Mouse (Mus musculus) macrophage (primary cell): ENCODE data around the gene Nfkbia. TPM values are rescaled to one million over a fixed set of nuclear protein-coding genes. Genes with fewer than 3 reads are reported as not detected.

ENCODE experiments used
- H3K27ac ChIP-seq: fragments of 350-480 bp; formaldehyde crosslinking; 2 replicates; pipeline ENCODE4 v1.9.0; 2021
- H3K36me3 ChIP-seq: fragments of 350-480 bp; formaldehyde crosslinking; 2 replicates; pipeline ENCODE4 v1.9.0; 2021; ENCODE audit errors: inconsistent target
- H3K4me3 ChIP-seq: fragments of 350-480 bp; formaldehyde crosslinking; 2 replicates; pipeline ENCODE4 v1.9.0; 2021; ENCODE audit errors: inconsistent target
- H3K79me2 ChIP-seq: fragments of 350-480 bp; formaldehyde crosslinking; 2 replicates; pipeline ENCODE4 v1.9.0; 2021; ENCODE audit errors: inconsistent target
- WGBS: methylation state at CpG from one replicate; pipeline ENCODE4 v1.1.7; 2026; ENCODE audit warnings: inconsistent platforms; ENCODE audit not compliant: missing documents; 5-methylcytosine and 5-hydroxymethylcytosine counted together
- polyA plus RNA-seq: library from polyadenylated mRNA; stranded (reverse); fragments of 250-400 nt; gene quantifications from 3 replicates; pipeline ENCODE4 v1.2.4, GENCODE M21; 2018; ENCODE audit warnings: inconsistent platforms
- total RNA-seq, 78 experiments: library from RNA; depleted of rRNA; stranded (reverse); fragments of 250-400 nt; gene quantifications; 1 replicate in 9 of 78; 2 replicates in 24 of 78; 3 replicates in 43 of 78; 4 replicates in 2 of 78; pipeline ENCODE4 v1.2.4; 2018; ENCODE audit warnings: inconsistent platforms in 56 of 78

Gene Nfkbia
- 1,000 to 10,000 TPM in 13 of 26 experiments, 100 to 1,000 TPM in 11, 10 to 100 TPM in 2; 42.1 to 2,520 (median 1,089) TPM for total RNA-seq (2018; cell fraction: chromatin; rRNA removed)
- 1,000 to 10,000 TPM in 14 of 26 experiments, 100 to 1,000 TPM in 10, 10 to 100 TPM in 2; 49.8 to 3,343 (median 1,043) TPM for total RNA-seq (2018; cell fraction: cytosol; rRNA removed)
- 1,000 to 10,000 TPM in 19 of 26 experiments, 100 to 1,000 TPM in 6, 10 to 100 TPM in 1; 39.2 to 3,429 (median 1,688) TPM for total RNA-seq (2018; cell fraction: nucleus; rRNA removed)
- polyA plus RNA-seq = 33.4 to 92.7 TPM (median 64.6 TPM) in 3 replicates

GRCm38 (mm10) chr12:55492184-55492898, at the start of gene Nfkbia:
Nfkbia (minus strand) TSS chr12:55492647.
- Histone ChIP-seq H3K4me3 (peak within 1 kb of the TSS; percentile 67), H3K27ac (peak within 1 kb of the TSS; percentile 92), H3K79me2 (peaks cover 26% of the 10 kb centered on the region), H3K36me3 (no peaks in the 10 kb centered on the region)
- under 1% methylated on average over 55 of the region's 58 CpGs for WGBS

GRCm38 (mm10) chr12:55539157-55539556, 46.7 kb upstream of the Nfkbia start:
- no peaks in the 10 kb centered on the region for H3K79me2 ChIP-seq
- 76% methylated on average over 8 of the region's 8 CpGs for WGBS
- no peak overlapping the region for H3K4me3 ChIP-seq

DNA sequence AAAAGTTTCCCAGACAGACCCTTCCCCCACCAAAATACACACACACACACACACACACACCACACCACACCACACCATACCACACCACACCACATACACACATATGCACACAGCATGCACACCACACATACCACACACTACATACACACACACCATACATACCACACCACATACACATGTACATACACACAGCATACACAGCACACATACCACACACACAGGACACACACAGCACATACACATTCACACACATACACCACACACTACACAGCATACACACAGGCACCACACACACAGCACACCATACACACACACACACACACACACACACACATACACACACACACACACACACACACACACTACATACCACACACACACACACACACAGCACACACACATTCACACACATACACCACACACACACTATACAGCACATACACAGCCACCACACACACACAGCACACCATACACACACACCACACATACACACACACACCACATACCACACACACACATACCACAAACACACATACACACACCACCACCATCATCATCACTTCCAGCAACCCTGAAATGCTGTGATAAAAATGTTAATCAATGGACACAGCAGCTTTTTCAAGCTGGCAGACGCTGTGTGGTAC, 46.0 kb upstream of the Nfkbia start:
- WGBS = 83% methylated on average over 1 of the region's 1 CpGs
- no peak overlapping the region for H3K27ac ChIP-seq
- H3K79me2 ChIP-seq = no peaks in the 10 kb centered on the region
- no peak overlapping the region for H3K4me3 ChIP-seq
- H3K36me3 ChIP-seq = no peaks in the 10 kb centered on the region

More at GRCm38 (mm10) chr12:55539157-55539556, 46.7 kb upstream of the Nfkbia start:
- Histone ChIP-seq H3K27ac (no peak overlapping the region), H3K36me3 (no peaks in the 10 kb centered on the region)

DNA sequence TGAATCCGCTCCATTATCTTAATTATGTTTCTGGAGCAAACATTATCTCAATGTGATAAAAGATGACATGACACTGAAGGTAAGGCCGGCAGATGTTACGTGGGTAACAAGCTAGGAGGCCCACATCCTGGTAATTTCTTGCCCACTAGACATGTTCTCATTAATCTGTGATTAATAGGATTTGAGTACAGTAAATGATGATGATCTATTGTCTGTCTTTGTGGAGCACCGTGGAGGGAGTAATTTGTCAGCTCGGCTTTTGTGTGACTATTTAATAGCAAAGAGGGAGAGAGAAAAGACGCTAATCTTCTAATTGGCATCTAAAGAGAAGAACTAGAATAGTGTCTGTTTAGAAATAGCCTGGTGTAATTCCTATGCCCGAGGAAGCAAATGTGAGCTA, 45.3 kb upstream of the Nfkbia start:
- Histone ChIP-seq H3K36me3 (no peaks in the 10 kb centered on the region), H3K79me2 (no peaks in the 10 kb centered on the region), H3K27ac (no peak overlapping the region), H3K4me3 (no peak overlapping the region)
- WGBS = 90% methylated on average over 7 of the region's 7 CpGs

DNA sequence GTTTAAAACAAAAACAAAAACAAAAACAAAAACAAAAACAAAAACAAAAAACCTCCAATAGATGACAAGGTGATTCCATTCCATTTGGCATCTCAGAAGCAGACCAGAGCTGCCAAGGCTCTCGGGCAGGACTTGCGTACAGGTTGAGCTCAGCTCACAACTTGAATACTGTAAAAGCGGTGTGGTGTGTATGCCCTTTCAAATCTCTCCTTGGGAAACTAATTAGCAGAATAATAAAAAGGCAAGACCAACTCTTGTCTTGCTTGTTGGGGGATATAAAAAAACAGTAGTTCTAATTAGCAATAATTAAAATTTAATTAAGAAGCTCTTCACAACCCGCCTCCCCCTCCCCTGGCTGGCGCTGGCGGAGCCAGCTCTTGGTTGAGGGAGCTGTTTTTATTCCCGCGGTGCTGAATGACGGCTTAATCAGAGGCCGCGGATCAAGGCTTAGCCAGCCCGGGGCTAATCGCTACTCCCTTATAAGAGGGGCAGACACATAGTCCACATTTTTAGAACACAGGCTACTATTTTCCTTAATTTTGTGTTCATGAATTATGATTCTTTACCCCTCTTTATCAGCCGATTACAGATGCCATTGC, 44.2 kb upstream of the Nfkbia start:
- Histone ChIP-seq H3K36me3 (no peaks in the 10 kb centered on the region), H3K4me3 (no peak overlapping the region), H3K79me2 (no peaks in the 10 kb centered on the region), H3K27ac (no peak overlapping the region)
- 16% methylated on average over 14 of the region's 14 CpGs for WGBS

DNA sequence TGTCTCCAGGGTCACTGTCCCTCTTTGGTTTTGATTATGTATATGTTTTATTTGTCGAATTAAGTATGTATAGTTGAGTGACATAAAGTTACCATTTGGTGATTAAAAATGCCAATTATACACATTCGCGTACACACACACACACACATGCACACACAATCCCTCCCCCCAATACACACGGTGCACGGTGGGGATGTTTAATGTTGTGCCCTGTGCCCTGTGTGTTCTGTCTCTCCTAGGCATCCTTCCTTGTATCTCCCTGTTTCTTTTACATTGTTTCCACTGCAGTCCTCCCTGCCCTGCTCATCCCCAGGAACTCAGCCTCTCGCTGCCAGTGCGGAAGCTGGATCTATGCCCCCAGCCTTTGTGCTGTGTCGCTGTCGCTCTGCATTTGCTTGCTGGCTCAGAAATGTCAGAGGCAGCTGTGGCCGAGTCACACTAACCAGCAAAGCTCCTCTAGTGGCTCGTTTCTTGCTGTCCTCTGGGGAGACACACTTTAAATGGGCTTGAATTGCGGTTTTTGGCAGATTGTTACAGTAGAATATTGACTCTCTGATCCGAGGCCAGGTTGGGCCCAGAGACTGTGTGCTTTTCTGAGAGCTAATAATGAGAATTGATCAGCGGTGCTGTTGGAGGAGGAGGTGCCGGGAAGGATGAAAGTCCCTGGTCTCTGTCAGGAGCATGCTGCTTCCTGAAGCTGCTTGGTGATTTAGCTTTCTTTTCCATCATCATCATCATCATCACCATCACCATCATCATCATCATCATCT, 34.7 kb upstream of the Nfkbia start:
- 75% methylated on average over 15 of the region's 15 CpGs for WGBS
- Histone ChIP-seq H3K4me3 (no peak overlapping the region), H3K79me2 (no peaks in the 10 kb centered on the region), H3K27ac (no peak overlapping the region), H3K36me3 (no peaks in the 10 kb centered on the region)

DNA sequence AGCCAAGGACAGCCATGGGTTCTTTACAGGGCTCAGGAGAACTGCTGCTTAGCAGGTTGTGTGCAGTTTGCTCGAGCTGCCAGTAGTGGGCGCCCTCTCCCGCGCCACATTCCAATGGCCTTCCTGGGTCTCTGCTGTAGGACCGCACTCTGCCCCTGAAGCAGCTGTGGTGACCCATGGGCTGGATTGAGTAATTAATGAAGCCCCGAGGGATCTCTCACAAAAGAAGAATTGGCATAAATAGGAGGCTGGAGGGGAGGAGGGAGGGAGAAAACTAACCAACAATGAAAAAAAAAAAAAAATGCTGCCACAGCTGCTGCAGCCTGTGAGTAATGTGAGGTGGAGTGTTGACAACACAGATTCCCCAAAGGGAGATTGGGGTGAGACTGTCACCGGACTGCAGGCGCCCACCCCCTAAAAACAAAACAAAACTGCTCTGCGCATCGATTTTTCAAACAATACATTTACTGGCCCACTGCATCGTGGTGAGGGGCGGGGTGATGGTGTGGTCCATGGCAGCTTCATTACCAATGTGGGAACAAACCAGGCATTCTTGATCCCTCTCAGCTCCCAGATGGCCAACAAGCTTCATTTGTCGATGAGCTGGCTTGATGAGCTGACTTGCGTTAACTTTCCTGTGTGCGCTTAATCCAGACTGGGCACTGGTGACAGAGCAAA, 25.8 kb upstream of the Nfkbia start:
- Histone ChIP-seq H3K27ac (no peak overlapping the region), H3K79me2 (no peaks in the 10 kb centered on the region), H3K36me3 (no peaks in the 10 kb centered on the region), H3K4me3 (no peak overlapping the region)
- WGBS = 60% methylated on average over 14 of the region's 15 CpGs

DNA sequence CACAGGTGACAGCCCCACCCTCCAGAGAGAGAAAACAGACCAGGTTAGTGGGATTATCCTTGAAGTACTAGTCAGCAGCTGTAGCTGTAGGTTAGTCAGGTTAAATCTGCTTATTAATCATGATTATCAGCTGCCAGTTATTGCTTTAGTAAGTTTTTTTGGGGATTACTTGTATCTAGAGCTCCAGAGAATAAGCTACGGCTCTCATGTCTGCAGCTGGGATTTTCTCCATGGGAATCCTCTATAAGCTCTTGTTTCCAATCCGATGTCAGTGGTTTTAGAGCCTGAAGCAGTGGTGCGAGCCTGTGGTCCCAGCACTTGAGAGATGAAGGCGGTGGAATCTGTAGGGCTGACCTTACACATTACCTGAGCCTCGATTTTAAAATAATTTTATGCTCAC, 16.4 kb upstream of the Nfkbia start:
- WGBS = 96% methylated on average over 5 of the region's 5 CpGs

DNA sequence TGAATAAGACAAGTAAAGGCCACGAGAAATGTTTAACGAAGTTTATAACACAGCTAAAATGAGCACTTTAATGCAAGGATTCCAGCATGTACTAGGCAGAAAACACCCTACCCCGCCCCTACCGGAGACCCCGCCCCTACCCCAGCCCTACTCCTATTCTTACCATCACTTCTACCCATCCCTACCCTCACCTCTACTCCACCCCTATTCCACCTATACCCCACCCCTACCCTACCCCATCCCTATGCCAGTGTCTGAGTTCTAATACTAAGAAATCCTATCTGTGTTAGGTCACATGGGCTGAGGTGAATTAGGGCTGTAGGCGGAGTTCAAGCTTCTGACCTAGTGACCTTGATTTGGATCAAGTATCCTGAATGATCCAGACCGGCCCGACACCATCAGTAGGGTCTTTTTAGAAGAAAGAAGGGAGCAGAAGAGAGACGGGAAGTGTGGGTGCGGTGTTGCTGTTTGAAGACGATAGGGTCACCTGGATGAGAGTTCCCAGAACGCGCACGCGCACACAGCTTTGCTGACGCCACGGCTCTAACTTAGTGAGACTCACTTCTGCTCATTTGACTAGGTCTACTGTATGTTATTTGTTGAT, 15.0 kb upstream of the Nfkbia start:
- H3K36me3 ChIP-seq = no peaks in the 10 kb centered on the region
- H3K79me2 ChIP-seq = no peaks in the 10 kb centered on the region
- no peak overlapping the region for H3K27ac ChIP-seq
- WGBS = 96% methylated on average over 17 of the region's 17 CpGs
- H3K4me3 ChIP-seq = no peak overlapping the region

More for the DNA sequence above, 16.4 kb upstream of the Nfkbia start:
- Histone ChIP-seq H3K79me2 (no peaks in the 10 kb centered on the region), H3K36me3 (no peaks in the 10 kb centered on the region), H3K27ac (no peak overlapping the region), H3K4me3 (no peak overlapping the region)

- no peak overlapping the region for H3K4me3 ChIP-seq
- no peak overlapping the region for H3K27ac ChIP-seq
- H3K79me2 ChIP-seq = no peaks in the 10 kb centered on the region
- H3K36me3 ChIP-seq = no peaks in the 10 kb centered on the region
- WGBS = 0% methylated on average over 6 of the region's 6 CpGs
These were observed 13.5 kb upstream of the Nfkbia start for GRCm38 (mm10) chr12:55506029-55506330.

DNA sequence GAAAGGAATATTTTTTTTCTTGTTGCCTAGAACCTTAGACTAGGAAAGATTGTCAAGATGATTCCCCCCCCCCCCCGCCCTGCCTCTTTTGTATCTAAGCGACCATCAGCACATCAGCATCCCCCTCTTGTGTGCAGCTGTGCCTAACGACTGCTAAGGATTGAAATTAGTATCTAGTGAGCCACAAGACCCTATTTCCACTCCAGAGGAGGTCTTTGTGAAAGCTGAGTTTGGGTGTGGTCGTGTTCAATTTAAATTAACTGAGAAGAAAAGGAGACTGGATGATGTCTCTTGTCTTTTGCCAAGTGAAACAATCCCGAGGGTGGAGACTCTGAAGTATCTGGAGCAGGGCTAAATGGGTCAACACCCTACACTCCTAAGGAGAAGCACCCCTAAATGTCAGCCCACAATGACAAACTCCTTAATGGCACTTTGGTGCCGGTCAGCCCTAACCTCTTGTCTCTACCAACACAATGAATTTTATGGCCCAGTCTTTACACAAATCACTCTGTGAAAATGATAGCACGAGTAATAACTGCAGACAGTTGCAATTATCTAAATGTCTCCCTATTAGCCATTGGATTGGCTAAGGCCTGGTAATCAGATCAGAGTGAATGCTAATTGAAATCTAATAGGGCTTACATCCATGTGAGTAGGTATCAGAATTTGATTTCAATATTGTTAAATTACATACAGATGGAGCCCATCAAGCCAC, 13.0 kb upstream of the Nfkbia start:
- H3K36me3 ChIP-seq = no peaks in the 10 kb centered on the region
- WGBS = 80% methylated on average over 7 of the region's 7 CpGs
- H3K27ac ChIP-seq = no peak overlapping the region
- H3K79me2 ChIP-seq = no peaks in the 10 kb centered on the region
- no peak overlapping the region for H3K4me3 ChIP-seq

DNA sequence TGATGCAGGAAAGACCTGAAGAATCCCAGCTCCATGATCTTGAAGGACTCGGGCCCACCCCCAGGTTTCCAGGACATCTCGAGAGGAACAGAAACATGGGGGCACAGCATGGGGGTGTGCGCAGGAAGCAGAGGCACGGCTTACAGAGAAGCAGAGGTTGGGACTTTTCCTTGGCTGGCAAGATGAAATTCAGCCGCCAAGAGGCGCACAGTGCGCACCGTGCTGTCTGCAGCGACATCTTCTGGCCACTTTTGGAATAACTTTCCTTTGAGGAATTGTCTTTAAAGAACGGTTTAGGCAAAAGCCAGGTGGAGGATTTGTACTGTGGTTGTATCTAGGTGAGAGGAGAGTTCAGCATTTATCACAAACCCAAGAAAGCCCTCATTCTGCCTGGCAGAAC, 6.6 kb upstream of the Nfkbia start:
- no peaks in the 10 kb centered on the region for H3K79me2 ChIP-seq
- WGBS = 0% methylated on average over 10 of the region's 10 CpGs
- H3K27ac ChIP-seq = no peak overlapping the region
- no peaks in the 10 kb centered on the region for H3K36me3 ChIP-seq
- H3K4me3 ChIP-seq = no peak overlapping the region

GRCm38 (mm10) chr12:55497737-55498136, 5.3 kb upstream of the Nfkbia start:
- no peaks in the 10 kb centered on the region for H3K36me3 ChIP-seq
- 78% methylated on average over 6 of the region's 8 CpGs for WGBS
- H3K79me2 ChIP-seq = no peaks in the 10 kb centered on the region
- H3K27ac ChIP-seq = no peak overlapping the region
- no peak overlapping the region for H3K4me3 ChIP-seq
